Mouse (Mus musculus): ENCODE data around the gene Scamp1. TPM values are rescaled to one million over a fixed set of nuclear protein-coding genes. Genes with fewer than 3 reads are reported as not detected.

Gene Scamp1
- polyA plus RNA-seq, 1 experiment from 2014 or later, result 37.1 TPM

Other genes with a start within 250 kb of the Scamp1 start
- gene Lhfpl2, start 228.1 kb downstream of the Scamp1 start, polyA plus RNA-seq (2015; fragmentation: Nextera tagmentation; extraction: Ambion mirVana), result 18.2 and 19.1 TPM in 2 replicates
- 45.3 and 48.8 TPM in 2 replicates for gene Ap3b1, start 73.1 kb upstream of the Scamp1 start, polyA plus RNA-seq (2015; fragmentation: Nextera tagmentation; extraction: Ambion mirVana)